Mouse (Mus musculus) stomach, postnatal 0 days (tissue): Measurements from ENCODE around the gene Fam20b. TPM values are rescaled to one million over a fixed set of nuclear protein-coding genes. Genes with fewer than 3 reads are reported as not detected.

ENCODE experiments used
- ATAC-seq: fragments of 200-750 bp; cut with Nextera tagmentation; 2 replicates; pipeline ENCODE4 v1.8.0; 2017; ENCODE audit not compliant: low FRiP score, low TSS enrichment
- DNase-seq: peaks from one replicate; pipeline ENCODE4 v3.0.0-alpha.2; 2016; ENCODE audit warnings: low spot score
- H3K27ac ChIP-seq: fragments of 300-500 bp; sonication (generic); replicated peaks from 2 replicates; pipeline ENCODE4 v1.5.1; 2014; ENCODE audit warnings: mild to moderate bottlenecking, control low read depth
- H3K27me3 ChIP-seq: fragments of 300-500 bp; sonication (generic); 2 replicates; pipeline ENCODE4 v1.6.1; 2014; ENCODE audit warnings: low read length; ENCODE audit not compliant: control insufficient read depth, insufficient read depth
- H3K36me3 ChIP-seq: fragments of 300-500 bp; sonication (generic); 2 replicates; pipeline ENCODE4 v1.6.1; 2014; ENCODE audit warnings: low read length, mixed read lengths; ENCODE audit not compliant: control insufficient read depth, insufficient read depth
- H3K4me1 ChIP-seq: fragments of 300-500 bp; sonication (generic); replicated peaks from 2 replicates; pipeline ENCODE4 v1.6.1; 2014; ENCODE audit warnings: antibody characterized with exemption; ENCODE audit not compliant: control insufficient read depth, insufficient read depth
- H3K4me2 ChIP-seq: fragments of 300-500 bp; sonication (generic); replicated peaks from 2 replicates; pipeline ENCODE4 v1.6.1; 2014; ENCODE audit warnings: low read depth, mild to moderate bottlenecking, control low read depth, moderate library complexity
- H3K4me3 ChIP-seq: fragments of 300-500 bp; sonication (generic); 2 replicates; pipeline ENCODE4 v1.5.1; 2014; ENCODE audit warnings: low read depth, low read length, control low read depth
- H3K9ac ChIP-seq: fragments of 300-500 bp; sonication (generic); 2 replicates; pipeline ENCODE4 v1.6.1; 2014; ENCODE audit warnings: mild to moderate bottlenecking, low read length, control low read depth, mixed read lengths
- H3K9me3 ChIP-seq: fragments of 300-500 bp; sonication (generic); 2 replicates; pipeline ENCODE4 v1.6.1; 2016; ENCODE audit warnings: low read length; ENCODE audit not compliant: control insufficient read depth
- CTCF ChIP-seq: IDR thresholded peaks from 2 replicates; pipeline ENCODE4 v1.5.1; 2016; ENCODE audit warnings: antibody characterized with exemption, low read depth, mild to moderate bottlenecking, moderate library complexity
- EP300 ChIP-seq: optimal IDR thresholded peaks from 2 replicates; pipeline ENCODE3; 2016; ENCODE audit warnings: antibody characterized with exemption
- WGBS: fragments of 180-500 bp; shearing (Covaris S2); extraction: QIAGEN DNeasy Blood & Tissue Kit; methylation state at CpG from one replicate; pipeline ENCODE4 v1.1.7; 2014; 5-methylcytosine and 5-hydroxymethylcytosine counted together
- polyA plus RNA-seq: library from polyadenylated mRNA; unstranded; fragments of >200 nt; fragmentation: Nextera tagmentation; extraction: Ambion mirVana; gene quantifications from 2 replicates; pipeline ENCODE4 v1.2.1, GENCODE M21; 2015

Gene Fam20b
- polyA plus RNA-seq, 1 experiment from 2014 or later, result 24.7 TPM

GRCm38 (mm10) chr1:156672720-156673475 is 46.0 kb downstream of the Fam20b start:
- H3K4me3 ChIP-seq, result peak overlapping the region; percentile 64
- peak overlapping the region; percentile 70 for H3K9ac ChIP-seq
- DNase-seq (no peak), ATAC-seq (no peak)
- WGBS, result 30% methylated on average over 14 of the region's 14 CpGs
- H3K4me1 ChIP-seq, result no peaks in the 10 kb centered on the region
- peak overlapping the region; percentile 98 for H3K4me2 ChIP-seq
- no peak for TF ChIP-seq CTCF
- no peak for TF ChIP-seq EP300
- H3K27ac ChIP-seq, result no peak overlapping the region
- H3K9me3 ChIP-seq, result no peaks in the 10 kb centered on the region
- H3K27me3 ChIP-seq, result no peaks in the 10 kb centered on the region
- no peaks in the 10 kb centered on the region for H3K36me3 ChIP-seq

- Histone ChIP-seq H3K36me3 (no peaks in the 10 kb centered on the region), H3K9me3 (no peaks in the 10 kb centered on the region), H3K27me3 (no peaks in the 10 kb centered on the region), H3K9ac (no peak overlapping the region), H3K27ac (no peak overlapping the region), H3K4me2 (no peak overlapping the region), H3K4me3 (no peak overlapping the region), H3K4me1 (no peaks in the 10 kb centered on the region)
- 94% methylated on average over 3 of the region's 3 CpGs for WGBS
- ATAC-seq (no peak), DNase-seq (no peak)
- TF ChIP-seq EP300 (no peak), CTCF (no peak)
These were observed 47.0 kb downstream of the Fam20b start for GRCm38 (mm10) chr1:156671921-156672320.

GRCm38 (mm10) chr1:156669208-156669983 is 49.5 kb downstream of the Fam20b start:
- WGBS, result 30% methylated on average over 11 of the region's 11 CpGs
- Histone ChIP-seq H3K27me3 (no peaks in the 10 kb centered on the region), H3K9me3 (no peaks in the 10 kb centered on the region), H3K4me2 (no peak overlapping the region), H3K4me1 (no peaks in the 10 kb centered on the region), H3K4me3 (no peak overlapping the region), H3K36me3 (no peaks in the 10 kb centered on the region), H3K27ac (peak overlapping the region; percentile 69; the same call in 1 of the 2 replicates), H3K9ac (no peak overlapping the region)
- no peak for TF ChIP-seq CTCF
- TF ChIP-seq EP300, result no peak
- peak; percentile 56 for DNase-seq
- peak; percentile 52; the same call in 1 of the 2 replicates for ATAC-seq

- Histone ChIP-seq H3K4me2 (no peak overlapping the region), H3K9ac (no peak overlapping the region), H3K36me3 (no peaks in the 10 kb centered on the region), H3K4me3 (no peak overlapping the region), H3K27ac (peak overlapping the region; percentile 24; the same call in 1 of the 2 replicates), H3K27me3 (no peaks in the 10 kb centered on the region), H3K4me1 (no peaks in the 10 kb centered on the region), H3K9me3 (no peaks in the 10 kb centered on the region)
- ATAC-seq (no peak), DNase-seq (no peak)
- WGBS, result 53% methylated on average over 5 of the region's 5 CpGs
- TF ChIP-seq EP300, result no peak
- TF ChIP-seq CTCF, result no peak
These were observed 50.3 kb downstream of the Fam20b start for GRCm38 (mm10) chr1:156668602-156669001.

GRCm38 (mm10) chr1:156667141-156667926 is 51.6 kb downstream of the Fam20b start:
- H3K4me3 ChIP-seq, result no peak overlapping the region
- H3K27me3 ChIP-seq, result no peaks in the 10 kb centered on the region
- no peaks in the 10 kb centered on the region for H3K36me3 ChIP-seq
- H3K9ac ChIP-seq, result no peak overlapping the region
- ATAC-seq (peak; percentile 95), DNase-seq (peak; percentile 74)
- no peaks in the 10 kb centered on the region for H3K9me3 ChIP-seq
- TF ChIP-seq EP300, result no peak
- H3K27ac ChIP-seq, result peak overlapping the region; percentile 58
- no peaks in the 10 kb centered on the region for H3K4me1 ChIP-seq
- no peak overlapping the region for H3K4me2 ChIP-seq
- WGBS, result 73% methylated on average over 23 of the region's 23 CpGs
